Mouse (Mus musculus): Measurements from ENCODE around the gene Lrrc1. TPM values are rescaled to one million over a fixed set of nuclear protein-coding genes. Genes with fewer than 3 reads are reported as not detected.

The Lrrc1 gene
- polyA plus RNA-seq, 1 experiment from 2014 or later, result 15.5 TPM

GRCm38 (mm10) chr9:77416002-77416401 lies 128.7 kb downstream of the Lrrc1 start:
- peaks cover 4% of the 10 kb centered on the region; the same call in 1 of the 2 replicates for H3K4me1 ChIP-seq (ENCODE audit: insufficient read depth, low read depth, low read length)
- DNase-seq (ENCODE audit: low spot score), result no peak
- H3K4me3 ChIP-seq (ENCODE audit: low read depth, low read length), result no peak overlapping the region
- TF ChIP-seq EP300 (IDR thresholded peaks at IDR 0.05), result no peak
- no peak for TF ChIP-seq CTCF (IDR thresholded peaks at IDR 0.05)
- no peak overlapping the region for H3K27ac ChIP-seq (ENCODE audit: low read length)
- WGBS, result 93% methylated on average over 7 of the region's 7 CpGs
- no peak overlapping the region for H3K9ac ChIP-seq (replicated peaks; ENCODE audit: low read depth)
- H3K4me2 ChIP-seq (replicated peaks; ENCODE audit: low read depth, low read length), result no peak overlapping the region
- H3K27me3 ChIP-seq (replicated peaks; ENCODE audit: insufficient read depth, low read length), result no peaks in the 10 kb centered on the region
- H3K9me3 ChIP-seq (ENCODE audit: low read length), result no peaks in the 10 kb centered on the region
- H3K36me3 ChIP-seq (ENCODE audit: insufficient read depth, low read length), result no peaks in the 10 kb centered on the region
- no peak for ATAC-seq

DNA sequence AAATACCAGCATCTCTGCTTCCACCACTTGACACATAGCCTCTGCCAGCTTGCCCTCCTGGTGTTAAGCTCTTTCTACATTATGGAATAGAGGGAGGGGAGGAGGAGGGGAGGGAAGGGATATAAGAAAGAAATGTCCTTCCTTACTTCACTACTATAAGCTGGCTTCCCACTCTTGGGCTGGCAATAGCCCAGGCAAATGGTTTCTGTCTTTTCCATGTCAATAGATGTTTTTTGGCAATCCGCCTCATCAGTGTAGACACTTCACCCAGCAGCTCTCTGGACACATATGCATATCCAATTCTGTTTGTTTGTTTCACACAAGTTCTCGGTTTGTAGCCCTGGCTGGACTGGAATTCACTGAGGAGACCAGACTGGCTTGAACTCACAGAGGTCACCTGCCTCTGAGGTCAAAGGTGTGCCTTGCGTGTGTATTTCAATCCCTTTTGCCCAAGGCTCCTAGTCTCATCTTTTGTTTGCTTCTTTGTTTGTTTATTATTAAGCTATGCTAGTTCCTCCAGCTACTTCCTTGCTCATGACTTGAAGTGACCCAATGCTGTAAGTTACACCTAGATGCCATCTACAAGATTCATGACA lies 132.7 kb downstream of the Lrrc1 start:
- Histone ChIP-seq H3K9ac (replicated peaks; ENCODE audit: low read depth) (no peak overlapping the region), H3K4me2 (replicated peaks; ENCODE audit: low read depth, low read length) (no peak overlapping the region), H3K36me3 (ENCODE audit: insufficient read depth, low read length) (no peaks in the 10 kb centered on the region), H3K9me3 (ENCODE audit: low read length) (no peaks in the 10 kb centered on the region), H3K4me3 (ENCODE audit: low read depth, low read length) (no peak overlapping the region), H3K27me3 (replicated peaks; ENCODE audit: insufficient read depth, low read length) (no peaks in the 10 kb centered on the region), H3K27ac (ENCODE audit: low read length) (0 out of 2 replicates have a peak overlapping the region, but pooled peaks have one; percentile 6), H3K4me1 (ENCODE audit: insufficient read depth, low read depth, low read length) (peaks cover 8% of the 10 kb centered on the region; the same call in 1 of the 2 replicates)
- TF ChIP-seq EP300 (IDR thresholded peaks at IDR 0.05) (no peak), CTCF (IDR thresholded peaks at IDR 0.05) (no peak)
- peak; percentile 40 for DNase-seq (ENCODE audit: low spot score)
- WGBS, result 52% methylated on average over 3 of the region's 3 CpGs
- ATAC-seq, result 0 out of 2 replicates have a peak, but pooled peaks have one; percentile 9

DNA sequence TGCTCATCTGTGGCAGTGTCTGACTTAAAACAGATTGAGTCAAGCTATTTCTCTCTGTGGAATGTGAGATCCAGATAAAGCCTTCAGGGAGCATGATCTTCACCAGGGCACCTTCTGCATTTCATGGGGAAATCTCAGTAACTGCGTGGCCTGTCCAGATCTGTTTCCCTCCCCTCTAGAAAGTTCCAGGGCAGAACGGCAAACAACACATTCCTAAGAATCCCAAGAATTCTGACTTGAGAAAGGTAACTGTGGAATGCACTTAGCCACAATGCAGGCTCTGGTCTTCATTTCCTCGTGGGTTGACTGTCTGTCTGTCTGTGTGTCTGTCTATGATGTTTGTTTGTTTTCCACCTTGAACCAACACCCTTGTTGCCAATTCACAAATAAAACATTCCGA lies 133.7 kb downstream of the Lrrc1 start:
- peak overlapping the region; percentile 68 for H3K27ac ChIP-seq (ENCODE audit: low read length)
- 30% methylated on average over 4 of the region's 4 CpGs for WGBS

GRCm38 (mm10) chr9:77410524-77410923 lies 134.1 kb downstream of the Lrrc1 start:
- Histone ChIP-seq H3K4me3 (ENCODE audit: low read depth, low read length) (no peak overlapping the region), H3K27me3 (replicated peaks; ENCODE audit: insufficient read depth, low read length) (no peaks in the 10 kb centered on the region), H3K36me3 (ENCODE audit: insufficient read depth, low read length) (no peaks in the 10 kb centered on the region), H3K27ac (ENCODE audit: low read length) (peak overlapping the region; percentile 68), H3K9ac (replicated peaks; ENCODE audit: low read depth) (no peak overlapping the region), H3K4me1 (ENCODE audit: insufficient read depth, low read depth, low read length) (peaks cover 8% of the 10 kb centered on the region; the same call in 1 of the 2 replicates), H3K9me3 (ENCODE audit: low read length) (no peaks in the 10 kb centered on the region), H3K4me2 (replicated peaks; ENCODE audit: low read depth, low read length) (no peak overlapping the region)
- TF ChIP-seq CTCF (IDR thresholded peaks at IDR 0.05) (no peak), EP300 (IDR thresholded peaks at IDR 0.05) (no peak)
- DNase-seq (ENCODE audit: low spot score) (peak; percentile 50), ATAC-seq (peak; percentile 75)
- 55% methylated on average over 7 of the region's 7 CpGs for WGBS

More for the DNA sequence above, 133.7 kb downstream of the Lrrc1 start:
- H3K36me3 ChIP-seq (ENCODE audit: insufficient read depth, low read length), result no peaks in the 10 kb centered on the region
- peak; percentile 39 for DNase-seq (ENCODE audit: low spot score)
- TF ChIP-seq CTCF (IDR thresholded peaks at IDR 0.05), result no peak
- peak; percentile 55 for TF ChIP-seq EP300 (IDR thresholded peaks at IDR 0.05)
- H3K27me3 ChIP-seq (replicated peaks; ENCODE audit: insufficient read depth, low read length), result no peaks in the 10 kb centered on the region
- H3K4me1 ChIP-seq (ENCODE audit: insufficient read depth, low read depth, low read length), result peaks cover 8% of the 10 kb centered on the region; the same call in 1 of the 2 replicates
- ATAC-seq, result peak; percentile 64
- H3K4me3 ChIP-seq (ENCODE audit: low read depth, low read length), result no peak overlapping the region
- H3K4me2 ChIP-seq (replicated peaks; ENCODE audit: low read depth, low read length), result no peak overlapping the region
- H3K9ac ChIP-seq (replicated peaks; ENCODE audit: low read depth), result no peak overlapping the region
- H3K9me3 ChIP-seq (ENCODE audit: low read length), result no peaks in the 10 kb centered on the region

DNA sequence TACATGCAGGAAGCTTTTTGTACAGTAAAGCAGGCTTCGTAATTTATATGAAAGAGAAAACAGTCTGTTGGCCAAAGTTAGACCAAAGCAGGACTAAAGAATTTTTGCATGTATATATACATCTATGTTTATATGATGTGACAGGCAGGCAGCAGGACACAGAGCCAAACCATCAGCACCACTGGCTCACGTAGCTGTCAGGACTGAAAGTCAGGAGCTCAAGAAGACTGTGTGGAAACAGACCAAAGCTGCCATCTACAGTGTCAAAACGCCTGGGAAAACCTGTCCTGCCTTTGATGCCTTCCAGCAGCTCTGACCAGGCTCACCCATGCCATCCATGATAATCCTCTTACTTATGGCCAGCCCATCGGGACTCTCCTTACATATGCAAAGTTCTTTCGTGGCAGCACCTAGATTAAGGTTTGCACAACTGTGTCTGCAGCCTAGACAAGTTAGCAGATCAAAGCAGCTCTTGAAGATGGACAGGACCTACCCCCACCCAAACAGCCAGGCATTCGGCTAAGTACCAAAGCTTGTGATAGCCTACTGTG lies 136.5 kb downstream of the Lrrc1 start:
- no peak overlapping the region for H3K4me2 ChIP-seq (replicated peaks; ENCODE audit: low read depth, low read length)
- DNase-seq (ENCODE audit: low spot score) (no peak), ATAC-seq (no peak)
- H3K4me1 ChIP-seq (ENCODE audit: insufficient read depth, low read depth, low read length), result peaks cover 8% of the 10 kb centered on the region; the same call in 1 of the 2 replicates
- no peaks in the 10 kb centered on the region for H3K36me3 ChIP-seq (ENCODE audit: insufficient read depth, low read length)
- WGBS, result 38% methylated on average over 6 of the region's 6 CpGs
- H3K4me3 ChIP-seq (ENCODE audit: low read depth, low read length), result no peak overlapping the region
- TF ChIP-seq CTCF (IDR thresholded peaks at IDR 0.05) (no peak), EP300 (IDR thresholded peaks at IDR 0.05) (no peak)
- H3K9ac ChIP-seq (replicated peaks; ENCODE audit: low read depth), result no peak overlapping the region
- H3K27ac ChIP-seq (ENCODE audit: low read length), result no peak overlapping the region
- no peaks in the 10 kb centered on the region for H3K9me3 ChIP-seq (ENCODE audit: low read length)
- H3K27me3 ChIP-seq (replicated peaks; ENCODE audit: insufficient read depth, low read length), result no peaks in the 10 kb centered on the region

DNA sequence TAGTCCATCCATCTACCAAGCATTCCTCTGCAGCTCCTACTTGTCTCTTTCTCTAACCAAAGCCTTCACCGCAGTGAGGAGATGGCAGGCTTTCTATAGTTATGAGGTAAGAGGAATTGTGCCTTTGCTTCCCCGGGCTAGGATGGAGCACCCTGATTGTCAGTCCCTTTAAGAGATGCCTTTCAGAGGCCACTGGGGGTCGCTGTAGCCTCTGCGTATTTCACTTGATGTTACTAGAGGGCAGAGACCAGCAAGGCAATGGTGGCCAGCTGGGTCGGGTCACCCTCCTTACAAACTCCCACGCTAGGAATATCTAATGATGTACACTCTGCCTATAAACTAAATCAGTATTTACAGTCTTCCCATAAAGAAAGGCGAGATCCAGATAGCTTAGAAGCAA lies 137.8 kb downstream of the Lrrc1 start:
- Histone ChIP-seq H3K9me3 (ENCODE audit: low read length) (no peaks in the 10 kb centered on the region), H3K27ac (ENCODE audit: low read length) (no peak overlapping the region), H3K4me1 (ENCODE audit: insufficient read depth, low read depth, low read length) (peaks cover 4% of the 10 kb centered on the region; the same call in 1 of the 2 replicates), H3K27me3 (replicated peaks; ENCODE audit: insufficient read depth, low read length) (no peaks in the 10 kb centered on the region), H3K36me3 (ENCODE audit: insufficient read depth, low read length) (no peaks in the 10 kb centered on the region), H3K4me3 (ENCODE audit: low read depth, low read length) (no peak overlapping the region), H3K9ac (replicated peaks; ENCODE audit: low read depth) (no peak overlapping the region), H3K4me2 (replicated peaks; ENCODE audit: low read depth, low read length) (no peak overlapping the region)
- peak; percentile 72 for TF ChIP-seq CTCF (IDR thresholded peaks at IDR 0.05)
- TF ChIP-seq EP300 (IDR thresholded peaks at IDR 0.05), result no peak
- DNase-seq (ENCODE audit: low spot score) (peak; percentile 70), ATAC-seq (peak; percentile 57; the same call in 1 of the 2 replicates)
- 48% methylated on average over 7 of the region's 7 CpGs for whole genome bisulfite sequencing

Measured in lung, postnatal 0 days (tissue).